Mouse (Mus musculus) splenic B cell, adult 2 months (primary cell): Measurements from ENCODE around the gene Kntc1.
"Not testable (repeated sequence)": the region's sequence is repeated elsewhere in the genome, so short reads cannot be mapped to it uniquely, and the experiment has no call there.

Source experiments
- DNase-seq: peaks from one replicate; pipeline ENCODE4 v3.0.0-alpha.2; 2011; ENCODE audit warnings: low read depth, low spot score
- H3K27me3 ChIP-seq: 2 replicates; pipeline ENCODE4 v1.6.1; 2012; ENCODE audit warnings: mild to moderate bottlenecking, low read length, moderate library complexity, mixed read lengths; ENCODE audit not compliant: control insufficient read depth, poor library complexity, insufficient read depth, severe bottlenecking
- H3K36me3 ChIP-seq: 2 replicates; pipeline ENCODE4 v1.6.1; 2012; ENCODE audit warnings: mild to moderate bottlenecking, low read length, moderate library complexity, mixed read lengths; ENCODE audit not compliant: control insufficient read depth, poor library complexity, insufficient read depth, severe bottlenecking

Gene Kntc1

DNA sequence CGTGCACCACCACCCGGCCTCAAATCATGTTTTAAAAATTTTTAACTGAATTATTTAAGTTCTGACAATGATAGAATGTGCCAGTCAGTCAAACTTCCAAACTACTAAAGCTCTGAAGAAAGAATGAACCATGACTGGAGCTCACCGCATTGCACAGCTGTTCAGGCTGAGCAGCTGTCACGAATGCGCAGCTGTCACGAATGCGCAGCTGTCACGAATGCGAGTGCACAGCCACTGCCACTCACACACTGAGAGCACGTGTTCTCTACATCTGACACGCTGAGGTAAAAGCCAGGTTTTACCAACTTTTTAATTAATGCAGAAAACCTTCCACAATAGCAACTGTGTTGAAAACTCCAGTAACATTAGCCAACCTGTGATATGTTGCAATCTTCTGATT lies 16.9 kb downstream of the Kntc1 start:
- not testable (repeated sequence) for H3K27me3 ChIP-seq, H3K36me3 ChIP-seq, DNase-seq

DNA sequence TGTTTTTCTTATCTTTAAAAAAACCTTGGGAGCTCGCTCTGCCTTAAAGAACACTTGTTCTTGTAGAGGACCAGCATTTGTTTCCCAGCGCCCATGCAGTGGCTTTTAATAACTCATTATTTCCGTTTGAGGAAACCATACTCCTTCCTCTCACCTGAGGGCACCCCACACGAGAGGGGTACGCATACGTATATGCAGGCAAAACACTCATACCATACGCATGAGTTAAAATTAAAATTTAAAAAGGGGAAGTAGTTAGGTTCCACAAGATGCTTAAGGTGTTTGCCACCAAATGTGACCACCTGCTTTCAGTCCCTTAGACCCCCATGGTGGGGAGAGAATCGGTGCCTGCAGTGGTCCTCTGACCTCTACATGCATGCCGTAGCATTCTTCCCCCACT lies 23.9 kb downstream of the Kntc1 start:
- H3K27me3 ChIP-seq: no peaks in the 10 kb centered on the region
- H3K36me3 ChIP-seq: no peaks in the 10 kb centered on the region
- DNase-seq: peak; percentile 69

DNA sequence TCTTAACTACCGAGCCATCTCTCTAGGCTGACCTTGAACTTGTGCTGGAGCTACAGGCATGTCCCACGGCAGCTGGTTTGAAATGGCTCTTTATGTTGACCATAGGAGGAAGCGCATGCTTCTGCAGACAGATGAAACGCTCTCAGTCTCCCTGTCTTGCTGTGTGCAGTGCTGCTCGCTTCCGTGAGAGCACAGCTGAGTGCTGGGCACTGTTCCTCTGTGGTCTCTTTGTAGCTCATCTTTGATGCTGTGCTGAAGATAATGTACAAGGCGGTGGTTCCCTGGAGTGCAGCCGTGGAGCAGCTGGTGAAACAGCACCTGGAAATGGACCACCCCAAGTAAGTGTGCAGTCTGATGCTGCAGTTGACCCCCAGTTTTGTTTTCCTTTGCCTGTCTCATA lies 31.2 kb downstream of the Kntc1 start:
- no peak for DNase-seq
- Histone ChIP-seq H3K36me3 (no peaks in the 10 kb centered on the region), H3K27me3 (no peaks in the 10 kb centered on the region)

DNA sequence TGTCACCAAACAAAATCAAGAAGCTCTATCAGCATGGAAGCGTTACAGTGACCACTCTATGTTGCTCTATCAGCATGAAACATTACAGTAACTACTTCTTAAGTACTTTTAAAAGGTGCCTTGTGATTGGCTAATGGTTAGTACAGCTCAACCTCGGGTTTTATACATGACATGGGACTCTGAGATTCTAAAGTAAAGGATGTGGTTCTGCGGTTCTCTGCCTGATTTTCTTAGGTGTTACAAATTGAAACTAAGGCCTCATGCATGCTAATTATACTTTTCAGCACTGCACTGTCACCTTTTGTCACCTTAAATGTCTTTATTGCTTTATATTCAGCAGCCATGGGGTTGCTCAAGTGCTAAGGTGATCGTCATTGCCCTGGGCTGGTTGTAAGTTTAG lies 32.3 kb downstream of the Kntc1 start:
- DNase-seq: no peak
- H3K27me3 ChIP-seq: no peaks in the 10 kb centered on the region
- H3K36me3 ChIP-seq: no peaks in the 10 kb centered on the region

DNA sequence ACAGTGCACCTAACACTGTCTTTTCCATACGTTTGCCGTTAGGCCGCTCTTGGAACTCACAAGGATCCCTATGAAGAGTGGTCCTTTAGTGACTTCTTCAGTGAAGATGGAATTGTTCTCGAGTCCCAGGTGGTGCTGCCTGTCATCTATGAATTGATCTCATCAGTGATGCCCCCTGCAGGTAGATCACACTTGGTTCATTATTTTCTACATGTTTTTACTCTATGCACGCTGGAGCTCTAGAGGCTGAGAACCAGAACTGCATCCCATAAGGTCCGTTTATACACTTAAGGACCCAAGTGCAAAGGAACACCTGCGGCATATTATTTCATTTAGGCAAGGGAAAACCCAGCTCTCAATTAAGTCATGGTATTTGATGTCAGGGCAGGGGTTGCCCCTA lies 39.5 kb downstream of the Kntc1 start:
- Histone ChIP-seq H3K36me3 (no peaks in the 10 kb centered on the region), H3K27me3 (no peaks in the 10 kb centered on the region)
- peak; percentile 30 for DNase-seq

DNA sequence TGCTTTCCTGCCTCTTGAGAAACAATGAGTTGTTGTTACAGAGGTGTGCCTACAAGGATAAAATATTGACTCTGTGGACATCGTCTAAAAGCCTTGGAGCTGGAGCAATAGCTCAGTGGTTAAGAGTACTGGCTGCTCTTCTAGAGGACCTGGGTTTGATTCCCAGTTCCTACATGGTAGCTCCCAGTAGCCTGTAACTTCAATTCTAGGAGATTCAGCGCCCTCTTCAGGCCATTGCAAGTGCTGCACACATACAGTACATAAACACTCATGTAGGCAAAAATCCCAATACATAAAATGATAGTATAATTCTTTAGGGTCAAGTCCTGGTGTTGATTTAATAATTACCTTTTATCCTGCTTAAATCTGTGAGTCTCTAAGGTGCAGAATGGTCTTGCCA lies 43.6 kb downstream of the Kntc1 start:
- DNase-seq: no peak
- Histone ChIP-seq H3K27me3 (no peaks in the 10 kb centered on the region), H3K36me3 (no peaks in the 10 kb centered on the region)

DNA sequence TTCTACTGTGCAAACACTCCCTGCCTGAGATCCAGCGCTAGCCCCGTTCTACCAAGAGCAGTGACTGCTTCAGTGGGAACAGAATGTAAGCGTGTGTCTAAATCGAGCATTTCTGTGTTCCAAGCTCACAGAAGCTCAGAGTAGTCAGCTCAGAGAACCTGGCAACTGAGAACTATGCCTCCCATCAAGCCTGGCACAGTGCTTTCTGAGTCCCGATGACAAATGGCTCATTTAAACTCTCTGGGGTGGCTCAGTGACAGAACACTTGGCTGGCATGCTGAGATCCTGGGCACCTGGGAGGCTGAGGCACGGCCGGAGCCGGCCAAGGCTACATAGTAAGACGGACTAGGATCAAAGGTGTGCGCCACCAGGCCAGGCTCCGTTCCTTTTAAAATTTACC lies 56.8 kb downstream of the Kntc1 start:
- Histone ChIP-seq H3K27me3 (no peaks in the 10 kb centered on the region), H3K36me3 (no peaks in the 10 kb centered on the region)
- no peak for DNase-seq

DNA sequence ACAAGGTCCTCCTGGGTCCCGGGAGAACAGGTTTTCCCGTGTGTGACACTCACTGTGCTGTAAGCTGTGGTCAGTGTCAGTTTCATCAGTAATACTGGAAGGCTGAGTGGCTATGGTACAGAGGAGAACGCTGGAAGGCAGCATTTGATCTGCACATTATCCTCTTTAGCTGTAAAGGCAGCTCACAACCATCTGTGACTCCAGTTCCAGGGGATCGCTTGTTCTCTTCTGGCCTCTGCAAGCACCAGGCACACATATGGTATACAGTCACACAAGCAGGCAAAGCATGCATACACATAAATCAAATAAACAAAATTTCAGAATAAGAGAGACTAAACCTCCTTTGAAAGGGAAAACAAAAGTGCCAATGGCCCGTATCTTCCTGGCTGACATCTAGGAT lies 59.0 kb downstream of the Kntc1 start:
- no peaks in the 10 kb centered on the region for H3K27me3 ChIP-seq
- no peak for DNase-seq
- no peaks in the 10 kb centered on the region for H3K36me3 ChIP-seq

DNA sequence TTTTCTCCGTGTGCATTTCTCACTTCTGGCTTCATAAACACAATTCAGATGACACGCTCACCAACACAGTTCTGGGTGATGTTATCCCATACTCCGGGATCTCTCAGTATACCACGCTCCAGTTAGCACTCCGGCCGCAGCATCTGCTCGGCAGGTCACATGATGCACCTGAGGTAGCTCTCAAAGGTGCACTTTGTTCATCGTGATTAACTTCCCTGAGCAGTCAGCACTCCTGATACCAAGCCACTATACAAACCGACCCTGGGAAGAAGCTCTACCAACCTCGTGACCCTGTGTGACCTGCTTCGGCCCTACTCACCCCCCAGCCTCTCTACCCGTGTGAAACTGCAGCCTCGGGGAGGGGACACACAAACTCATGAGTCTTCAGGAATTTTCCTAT lies 59.6 kb downstream of the Kntc1 start:
- no peaks in the 10 kb centered on the region for H3K36me3 ChIP-seq
- no peaks in the 10 kb centered on the region for H3K27me3 ChIP-seq
- DNase-seq: no peak

DNA sequence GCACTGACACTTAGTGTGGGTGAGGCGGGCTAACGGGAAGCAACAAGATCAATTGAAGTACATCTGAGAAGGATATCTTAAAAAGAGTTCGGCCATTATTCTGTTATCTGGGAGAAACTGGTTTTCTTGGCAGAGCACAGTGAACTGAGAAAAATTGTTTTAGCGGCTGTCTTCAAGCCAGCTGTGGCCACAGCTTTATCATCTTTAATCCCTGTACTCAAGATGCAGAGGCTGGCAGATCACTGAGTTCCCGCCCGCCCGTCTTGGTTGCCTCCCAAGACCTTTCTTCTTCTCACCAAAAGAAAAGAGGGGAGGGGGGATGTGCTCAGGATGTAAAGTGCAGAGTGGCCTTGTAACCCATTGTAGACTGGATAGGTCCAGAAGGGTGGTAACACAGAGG lies 67.4 kb downstream of the Kntc1 start:
- DNase-seq: no peak
- no peaks in the 10 kb centered on the region for H3K27me3 ChIP-seq
- no peaks in the 10 kb centered on the region for H3K36me3 ChIP-seq

DNA sequence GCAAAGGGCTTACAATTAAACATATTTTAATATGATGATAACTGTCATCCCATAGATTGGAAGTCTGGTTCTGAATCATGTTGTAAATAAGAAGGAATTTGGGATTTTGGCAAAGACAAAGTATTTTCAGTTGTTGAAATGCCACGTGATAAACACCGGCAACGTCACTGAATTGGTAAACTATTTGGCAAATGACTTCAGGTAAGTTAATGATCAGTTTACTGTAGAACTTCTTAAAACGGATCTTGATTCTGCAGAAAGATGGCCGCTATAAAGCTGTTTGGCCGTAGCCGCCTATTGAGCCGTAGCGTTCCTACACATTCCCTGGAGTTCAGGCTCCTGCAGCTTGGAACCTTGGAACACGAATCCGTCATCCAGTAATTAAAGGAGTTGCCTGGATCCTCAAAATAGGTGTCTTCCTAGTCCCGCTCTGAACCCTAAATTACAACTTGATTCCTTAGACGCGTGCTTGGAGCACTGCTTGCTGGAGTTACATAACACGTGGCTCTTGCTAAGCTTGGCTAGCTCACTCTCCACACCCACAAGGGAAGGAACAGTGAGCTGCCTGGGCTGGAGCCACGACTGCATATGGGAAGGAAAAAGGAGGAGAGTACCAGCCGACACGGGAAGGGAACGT lies 69.5 kb downstream of the Kntc1 start:
- no peaks in the 10 kb centered on the region for H3K27me3 ChIP-seq
- no peaks in the 10 kb centered on the region for H3K36me3 ChIP-seq
- no peak for DNase-seq

DNA sequence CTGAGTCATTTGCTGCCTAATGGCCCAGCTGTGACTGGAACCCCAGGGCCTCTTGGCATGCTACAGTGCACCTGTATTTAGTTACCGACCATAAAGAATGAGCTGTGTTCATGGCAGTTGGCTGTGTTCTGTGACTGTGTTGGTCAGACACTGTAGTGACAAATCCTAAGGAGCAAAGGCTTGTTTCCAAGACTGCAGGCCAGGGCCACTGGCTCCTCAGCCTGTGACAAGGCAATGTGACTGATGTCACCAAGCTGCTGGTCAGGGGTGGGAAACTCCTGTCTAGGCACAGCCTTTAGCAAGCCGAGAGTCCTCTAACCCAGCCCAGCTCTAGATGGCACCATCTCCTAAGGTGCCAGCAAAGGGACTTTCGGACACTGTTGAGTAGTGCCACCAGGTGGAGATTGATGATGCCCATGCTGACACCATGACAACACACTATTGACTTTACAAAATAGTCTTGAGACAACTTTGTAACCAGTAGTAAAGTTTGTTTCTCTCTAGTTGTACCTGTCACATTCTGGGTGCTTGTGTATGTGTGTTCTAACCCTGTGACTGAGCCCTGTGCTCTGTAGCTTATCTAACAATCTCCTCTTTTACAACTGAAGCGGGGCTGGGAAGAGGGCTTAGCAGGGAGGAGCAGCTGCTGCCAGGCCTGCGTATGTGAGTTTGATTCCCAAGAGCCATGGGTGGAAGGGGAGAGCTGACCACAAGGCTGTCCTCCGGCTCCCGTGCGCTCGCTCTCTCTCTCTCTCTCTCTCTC lies 71.2 kb downstream of the Kntc1 start:
- DNase-seq: peak; percentile 60
- Histone ChIP-seq H3K27me3 (no peaks in the 10 kb centered on the region), H3K36me3 (no peaks in the 10 kb centered on the region)

DNA sequence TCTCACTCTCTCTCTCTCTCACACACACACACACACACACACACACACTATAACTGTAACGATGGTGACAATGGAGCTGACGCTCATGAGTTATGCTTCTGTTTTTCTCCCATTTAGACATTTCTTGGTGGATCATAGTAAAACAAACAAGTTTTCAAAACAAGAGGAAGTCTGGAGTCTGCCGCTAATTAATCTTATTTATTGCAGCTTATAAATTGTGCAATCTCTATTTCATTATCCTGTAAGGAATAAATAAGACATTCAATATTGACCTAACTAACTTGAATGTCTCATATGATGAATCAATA lies 71.7 kb downstream of the Kntc1 start:
- DNase-seq: no peak
- no peaks in the 10 kb centered on the region for H3K27me3 ChIP-seq
- no peaks in the 10 kb centered on the region for H3K36me3 ChIP-seq

DNA sequence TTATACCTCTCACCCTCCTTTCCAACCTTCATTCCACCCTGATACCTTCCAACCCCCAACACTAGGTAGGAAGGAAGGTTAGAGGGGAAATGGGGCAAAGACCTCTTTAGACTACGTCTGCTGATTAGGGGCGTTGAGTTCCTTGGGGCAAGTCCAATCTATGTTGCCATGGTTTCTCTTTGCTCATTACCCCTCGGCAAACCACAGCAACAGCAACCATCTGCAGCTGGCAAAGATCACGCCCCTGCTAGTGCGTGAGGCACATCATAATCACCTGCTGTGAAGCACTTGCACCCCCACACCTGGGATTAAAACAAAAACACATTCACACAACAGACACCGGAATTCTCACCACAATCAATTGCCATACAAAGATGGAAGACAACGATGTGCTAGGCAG lies 73.2 kb downstream of the Kntc1 start:
- DNase-seq: no peak
- H3K36me3 ChIP-seq: no peaks in the 10 kb centered on the region
- H3K27me3 ChIP-seq: no peaks in the 10 kb centered on the region

DNA sequence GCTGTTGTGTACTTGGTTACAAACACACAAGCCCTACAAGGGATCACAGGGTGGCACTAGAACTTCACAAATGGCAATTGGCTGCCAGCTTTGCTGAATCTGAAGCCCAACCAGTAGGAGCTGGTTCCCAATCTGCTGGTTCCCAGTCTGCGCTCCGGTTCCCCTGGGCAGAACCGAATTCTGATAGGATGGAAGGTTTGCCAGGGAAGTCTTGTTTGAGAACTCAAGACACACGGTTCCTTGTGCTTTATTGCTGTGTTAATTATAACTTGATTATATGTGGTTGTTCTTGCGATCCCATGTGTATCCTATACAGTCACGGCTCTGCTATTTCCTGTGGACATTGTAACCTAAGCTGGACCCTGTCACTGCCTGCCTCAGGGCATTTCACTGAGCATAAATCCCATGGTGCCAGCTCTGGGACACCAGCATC lies 78.2 kb downstream of the Kntc1 start:
- no peaks in the 10 kb centered on the region for H3K36me3 ChIP-seq
- no peaks in the 10 kb centered on the region for H3K27me3 ChIP-seq
- no peak for DNase-seq

DNA sequence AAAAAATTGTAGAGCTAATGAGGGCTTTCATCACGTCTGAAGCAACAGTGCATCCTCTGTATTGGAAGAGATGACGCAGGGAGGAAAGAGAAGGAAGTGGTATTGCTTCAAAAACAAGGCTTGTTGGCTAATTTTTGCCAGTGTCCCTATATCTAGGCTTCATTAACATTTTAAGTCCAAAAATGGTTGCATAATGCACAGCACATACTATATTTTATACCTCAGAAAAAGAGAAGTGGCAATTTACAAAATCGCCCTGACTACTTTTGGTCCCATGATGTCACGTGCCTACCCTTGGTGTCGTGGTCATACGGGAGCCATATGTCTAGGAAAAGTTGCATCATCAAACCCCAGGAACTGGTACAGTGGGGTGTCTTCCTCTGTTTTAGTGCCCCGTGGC lies 82.8 kb downstream of the Kntc1 start:
- H3K27me3 ChIP-seq: no peaks in the 10 kb centered on the region
- DNase-seq: peak; percentile 11
- H3K36me3 ChIP-seq: no peaks in the 10 kb centered on the region
